Mouse (Mus musculus) Patski (cell line): ENCODE measurements around the gene Elmo1. TPM values are rescaled to one million over a fixed set of nuclear protein-coding genes. Genes with fewer than 3 reads are reported as not detected.

Source experiments
- ATAC-seq: fragments of 100-300 bp; one replicate; pipeline ENCODE4 v1.8.0; 2021
- CTCF ChIA-PET: fragments of 350-600 bp; sonication (Branson Sonifier 250); formaldehyde crosslinking; loops from one replicate; lab custom pipeline; 2022; ENCODE audit warnings: inconsistent platforms; lab: Charles Lee
- POLR2A ChIA-PET: fragments of 350-600 bp; sonication (Branson Sonifier 250); formaldehyde crosslinking; loops from one replicate; lab custom pipeline; 2022; ENCODE audit warnings: antibody characterized with exemption, inconsistent platforms; lab: Charles Lee
- DNase-seq: peaks from one replicate; pipeline ENCODE4 v3.0.0-alpha.2; 2011; ENCODE audit warnings: low read depth, low spot score
- H3K27me3 ChIP-seq: fragments of 371-371 bp; one replicate; pipeline ENCODE4 v1.5.1; 2021
- CTCF ChIP-seq: fragments of 100-300 bp; IDR thresholded peaks from one replicate; pipeline ENCODE4 v1.5.1; 2021
- in situ Hi-C: fragments of 300-500 bp; cut with MboI; formaldehyde crosslinking; loops from 3 replicates; pipeline ENCODE4 v1.11.1; 2018; ENCODE audit warnings: low pct_unique_long_range_greater_than_20kb, mixed read lengths
- polyA plus RNA-seq: library from polyadenylated mRNA; unstranded; gene quantifications from one replicate; pipeline ENCODE4 v1.2.3, GENCODE M21; 2021

The Elmo1 gene
- polyA plus RNA-seq, 1 experiment from 2014 or later, result 0.08 TPM

GRCm38 (mm10) chr13:20279889-20280288 lies 189.5 kb downstream of the Elmo1 start:
- DNase-seq (no peak), ATAC-seq (no peak)
- H3K27me3 ChIP-seq, result no peaks in the 10 kb centered on the region
- in situ Hi-C loops, result no loop called here
- POLR2A ChIA-PET, result no interaction called here
- TF ChIP-seq CTCF, result no peak
- CTCF ChIA-PET, result no interaction called here

GRCm38 (mm10) chr13:20283891-20284290 lies 193.5 kb downstream of the Elmo1 start:
- in situ Hi-C loops, result no loop called here
- POLR2A ChIA-PET, result no interaction called here
- ATAC-seq (no peak), DNase-seq (no peak)
- TF ChIP-seq CTCF, result no peak
- H3K27me3 ChIP-seq, result no peaks in the 10 kb centered on the region
- CTCF ChIA-PET, result interaction anchor here (1.1 kb wide), 1 partner anchor 585 kb away, joined by 3 read pairs; no protein-coding TSS in a partner anchor

GRCm38 (mm10) chr13:20286680-20287079 lies 196.3 kb downstream of the Elmo1 start:
- no peak for TF ChIP-seq CTCF
- CTCF ChIA-PET, result no interaction called here
- ATAC-seq (no peak), DNase-seq (no peak)
- in situ Hi-C loops, result no loop called here
- H3K27me3 ChIP-seq, result no peaks in the 10 kb centered on the region
- POLR2A ChIA-PET, result no interaction called here

- POLR2A ChIA-PET, result no interaction called here
- no peak for DNase-seq
- no peak for TF ChIP-seq CTCF
- no peak for ATAC-seq
- in situ Hi-C loops, result no loop called here
- CTCF ChIA-PET, result no interaction called here
- no peaks in the 10 kb centered on the region for H3K27me3 ChIP-seq
Measured at GRCm38 (mm10) chr13:20288393-20288792, 198.0 kb downstream of the Elmo1 start.

- in situ Hi-C loops, result no loop called here
- no peaks in the 10 kb centered on the region for H3K27me3 ChIP-seq
- TF ChIP-seq CTCF, result no peak
- DNase-seq (no peak), ATAC-seq (no peak)
- ChIA-PET POLR2A (no interaction called here), CTCF (interaction anchor here (0.9 to 1.7 kb wide), 2 partner anchors 9 to 35 kb away, joined by 3 read pairs; no protein-coding TSS in a partner anchor)
Measured at GRCm38 (mm10) chr13:20290412-20290811, 200.0 kb downstream of the Elmo1 start.

- CTCF ChIA-PET, result interaction anchor here (1.3 kb wide), 1 partner anchor 20 kb away, joined by 3 read pairs; no protein-coding TSS in a partner anchor
- peak; percentile 61 for TF ChIP-seq CTCF
- H3K27me3 ChIP-seq, result no peaks in the 10 kb centered on the region
- in situ Hi-C loops, result no loop called here
- POLR2A ChIA-PET, result no interaction called here
- no peak for ATAC-seq
- DNase-seq, result no peak
Measured at GRCm38 (mm10) chr13:20292348-20292747, 202.0 kb downstream of the Elmo1 start.

GRCm38 (mm10) chr13:20295278-20295970 lies 205.0 kb downstream of the Elmo1 start:
- no peak for TF ChIP-seq CTCF
- in situ Hi-C loops, result loop anchor here (5.0 kb wide), 1 partner anchor 598 kb away; the partner anchor contains the start of gene Nme8
- DNase-seq (no peak), ATAC-seq (no peak)
- POLR2A ChIA-PET, result no interaction called here
- CTCF ChIA-PET, result no interaction called here
- H3K27me3 ChIP-seq, result no peaks in the 10 kb centered on the region

- peak; percentile 32 for TF ChIP-seq CTCF
- no peak for ATAC-seq
- H3K27me3 ChIP-seq, result no peaks in the 10 kb centered on the region
- ChIA-PET POLR2A (no interaction called here), CTCF (no interaction called here)
- no peak for DNase-seq
- in situ Hi-C loops, result loop anchor here (5.0 kb wide), 1 partner anchor 601 kb away; the partner anchor contains the start of gene Nme8
Measured at GRCm38 (mm10) chr13:20297841-20298240, 207.4 kb downstream of the Elmo1 start.

- no peaks in the 10 kb centered on the region for H3K27me3 ChIP-seq
- POLR2A ChIA-PET, result no interaction called here
- DNase-seq (no peak), ATAC-seq (no peak)
- TF ChIP-seq CTCF, result peak; percentile 58
- in situ Hi-C loops, result loop anchor here (5.0 kb wide), 1 partner anchor 602 kb away; the partner anchor contains the start of gene Nme8
- CTCF ChIA-PET, result no interaction called here
Measured at GRCm38 (mm10) chr13:20299424-20299823, 209.0 kb downstream of the Elmo1 start.

- in situ Hi-C loops, result loop anchor here (25.0 kb wide), 2 partner anchors 737 to 962 kb away; no protein-coding TSS in a partner anchor
- DNase-seq, result no peak
- CTCF ChIA-PET, result interaction anchor here (1.7 kb wide), 1 partner anchor 12 kb away, joined by 3 read pairs; no protein-coding TSS in a partner anchor
- no peaks in the 10 kb centered on the region for H3K27me3 ChIP-seq
- ATAC-seq, result no peak
- POLR2A ChIA-PET, result no interaction called here
- TF ChIP-seq CTCF, result no peak
Measured at GRCm38 (mm10) chr13:20300052-20300564, 209.7 kb downstream of the Elmo1 start.

- in situ Hi-C loops, result loop anchor here (25.0 kb wide), 2 partner anchors 737 to 962 kb away; no protein-coding TSS in a partner anchor
- TF ChIP-seq CTCF, result no peak
- ChIA-PET CTCF (interaction anchor here (1.7 kb wide), 1 partner anchor 11 kb away, joined by 3 read pairs; no protein-coding TSS in a partner anchor), POLR2A (no interaction called here)
- ATAC-seq (no peak), DNase-seq (no peak)
- H3K27me3 ChIP-seq, result no peaks in the 10 kb centered on the region
Measured at GRCm38 (mm10) chr13:20300626-20301025, 210.2 kb downstream of the Elmo1 start.
